Mouse (Mus musculus) retina, adult 2 months (tissue): ENCODE data around the gene Dab2.

Source experiments
- DNase-seq: peaks from one replicate; pipeline ENCODE4 v3.0.0-alpha.2; 2012; ENCODE audit warnings: low read depth, low spot score

The Dab2 gene

GRCm38 (mm10) chr15:6325443-6325842 is 25.9 kb downstream of the Dab2 start:
- DNase-seq, result no peak

GRCm38 (mm10) chr15:6326011-6326410 is 26.4 kb downstream of the Dab2 start:
- no peak for DNase-seq

GRCm38 (mm10) chr15:6331380-6331779 is 31.8 kb downstream of the Dab2 start:
- DNase-seq, result no peak

- DNase-seq, result no peak
Measured at GRCm38 (mm10) chr15:6334664-6335206, 35.1 kb downstream of the Dab2 start.

GRCm38 (mm10) chr15:6339767-6340166 is 40.2 kb downstream of the Dab2 start:
- no peak for DNase-seq

GRCm38 (mm10) chr15:6340347-6340746 is 40.8 kb downstream of the Dab2 start:
- DNase-seq, result no peak

- DNase-seq, result no peak
Measured at GRCm38 (mm10) chr15:6341427-6341826, 41.8 kb downstream of the Dab2 start.

- DNase-seq, result no peak
Measured at GRCm38 (mm10) chr15:6353901-6354300, 54.3 kb downstream of the Dab2 start.

- DNase-seq, result no peak
Measured at GRCm38 (mm10) chr15:6359859-6360258, 60.3 kb downstream of the Dab2 start.

GRCm38 (mm10) chr15:6369974-6370373 is 70.4 kb downstream of the Dab2 start:
- DNase-seq, result no peak

- DNase-seq, result no peak
Measured at GRCm38 (mm10) chr15:6371486-6371885, 71.9 kb downstream of the Dab2 start.

GRCm38 (mm10) chr15:6375016-6375415 is 75.4 kb downstream of the Dab2 start:
- DNase-seq, result no peak

- DNase-seq, result no peak
Measured at GRCm38 (mm10) chr15:6376001-6376400, 76.4 kb downstream of the Dab2 start.

GRCm38 (mm10) chr15:6376785-6377184 is 77.2 kb downstream of the Dab2 start:
- no peak for DNase-seq

- DNase-seq, result no peak
Measured at GRCm38 (mm10) chr15:6384027-6384426, 84.4 kb downstream of the Dab2 start.

- no peak for DNase-seq
Measured at GRCm38 (mm10) chr15:6385241-6385640, 85.7 kb downstream of the Dab2 start.

GRCm38 (mm10) chr15:6386159-6386951 is 86.8 kb downstream of the Dab2 start:
- DNase-seq, result no peak

- DNase-seq, result no peak
Measured at GRCm38 (mm10) chr15:6386961-6387728, 87.6 kb downstream of the Dab2 start.

- no peak for DNase-seq
Measured at GRCm38 (mm10) chr15:6387729-6388070, 88.1 kb downstream of the Dab2 start.

GRCm38 (mm10) chr15:6388146-6388545 is 88.6 kb downstream of the Dab2 start:
- DNase-seq, result no peak

- DNase-seq, result no peak
Measured at GRCm38 (mm10) chr15:6388631-6389030, 89.0 kb downstream of the Dab2 start.

- no peak for DNase-seq
Measured at GRCm38 (mm10) chr15:6390106-6390505, 90.5 kb downstream of the Dab2 start.

- no peak for DNase-seq
Measured at GRCm38 (mm10) chr15:6390657-6391056, 91.1 kb downstream of the Dab2 start.
